Mouse (Mus musculus): ENCODE measurements around the gene Tiam1.

Gene Tiam1

DNA sequence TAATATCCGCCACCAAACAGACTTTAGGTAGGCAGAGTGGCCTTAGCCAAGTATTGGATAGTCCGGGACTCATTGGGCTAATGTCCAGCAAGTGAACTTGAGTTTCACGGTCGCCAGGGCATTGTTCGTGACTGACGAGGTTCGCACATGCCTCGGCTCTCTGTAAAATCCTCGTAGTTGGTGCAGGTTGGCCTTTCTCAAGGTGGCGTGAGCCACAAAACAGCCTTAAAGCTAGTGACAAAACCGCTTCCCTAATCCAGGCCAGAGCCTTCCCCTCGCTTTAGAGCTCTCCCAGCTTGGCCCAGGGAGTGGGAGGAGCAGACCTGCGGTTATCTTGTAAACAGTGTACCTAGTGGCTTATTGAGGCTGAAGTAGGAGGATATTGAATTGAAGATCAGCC, 972 bp upstream of the Tiam1 start:
- DNase-seq (ENCODE audit: extremely low spot score, low read depth, low spot score) = no peak

DNA sequence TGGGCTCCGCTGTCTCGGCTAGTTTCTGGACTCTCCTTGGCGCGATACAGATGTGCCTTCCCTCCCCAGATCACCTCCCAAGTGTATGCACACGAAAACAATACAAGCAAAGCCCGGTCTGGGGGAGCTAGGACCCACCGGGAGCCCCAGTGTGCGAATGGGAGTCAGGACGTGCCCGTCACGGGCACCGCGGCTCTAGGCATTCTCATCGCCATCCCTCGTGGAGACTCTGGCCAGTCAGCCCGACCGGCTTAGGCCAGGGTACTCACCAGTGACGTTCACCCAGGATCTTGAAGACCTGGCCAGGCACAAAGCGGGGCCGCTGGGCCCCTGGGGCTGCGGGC, 181 bp downstream of the Tiam1 start:
- DNase-seq (ENCODE audit: extremely low spot score, low read depth, low spot score) = no peak

DNA sequence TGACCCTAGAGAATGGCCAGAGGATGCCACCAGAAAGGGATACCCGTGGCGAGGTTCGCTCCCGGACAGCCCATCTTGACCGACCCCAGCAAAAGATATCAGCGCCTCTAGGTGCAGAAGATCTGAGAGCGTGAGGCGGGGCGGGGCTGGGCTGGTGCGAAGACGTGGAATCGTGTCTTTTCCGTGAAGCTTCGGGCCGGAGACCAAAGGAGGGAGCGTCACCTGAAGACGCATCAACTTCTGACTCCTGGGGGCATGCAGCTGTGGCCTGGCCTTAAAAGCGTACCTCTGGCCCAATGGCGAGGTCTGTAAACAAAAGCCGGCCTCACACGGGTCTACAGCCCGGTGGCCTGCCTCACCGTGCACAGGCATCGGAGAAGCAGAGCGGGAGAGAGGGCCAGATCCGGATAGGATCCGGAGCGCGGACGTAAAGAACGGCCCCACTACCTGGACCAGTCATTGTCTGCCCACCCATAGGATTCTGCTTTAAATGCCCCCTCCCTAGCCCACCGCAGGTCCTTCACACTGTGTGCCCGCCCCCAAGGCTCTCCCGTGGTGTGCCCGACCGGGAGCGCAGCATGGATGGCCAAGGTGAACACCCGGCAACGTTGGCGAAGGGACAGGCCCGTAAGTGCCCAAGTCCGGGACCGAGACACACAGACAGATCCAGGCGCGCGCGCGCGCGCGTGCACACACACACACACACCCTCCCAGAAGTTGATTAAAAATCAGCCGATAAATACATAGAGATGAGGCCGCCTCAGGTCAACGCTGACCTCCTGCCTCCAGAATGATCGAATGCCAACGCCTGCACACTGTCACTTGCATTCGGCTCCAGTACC, 774 bp downstream of the Tiam1 start:
- no peak for DNase-seq (ENCODE audit: extremely low spot score, low read depth, low spot score)

DNA sequence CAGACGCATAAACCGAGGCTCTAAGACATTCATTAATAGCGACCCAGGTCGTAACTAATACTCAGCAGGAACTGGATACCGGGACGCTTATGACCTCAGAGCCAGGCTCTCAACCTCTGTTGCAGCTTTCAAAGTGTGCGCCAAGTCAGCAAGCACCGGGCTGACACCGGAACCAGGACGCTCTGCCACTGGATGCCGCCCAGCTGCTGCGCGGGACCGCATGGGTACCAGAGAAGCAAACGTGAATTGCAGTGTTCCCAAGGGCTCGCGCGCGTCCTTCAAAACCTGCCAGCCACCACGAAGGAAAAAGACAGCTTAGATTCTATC, 1.4 kb downstream of the Tiam1 start:
- no peak for DNase-seq (ENCODE audit: extremely low spot score, low read depth, low spot score)

DNA sequence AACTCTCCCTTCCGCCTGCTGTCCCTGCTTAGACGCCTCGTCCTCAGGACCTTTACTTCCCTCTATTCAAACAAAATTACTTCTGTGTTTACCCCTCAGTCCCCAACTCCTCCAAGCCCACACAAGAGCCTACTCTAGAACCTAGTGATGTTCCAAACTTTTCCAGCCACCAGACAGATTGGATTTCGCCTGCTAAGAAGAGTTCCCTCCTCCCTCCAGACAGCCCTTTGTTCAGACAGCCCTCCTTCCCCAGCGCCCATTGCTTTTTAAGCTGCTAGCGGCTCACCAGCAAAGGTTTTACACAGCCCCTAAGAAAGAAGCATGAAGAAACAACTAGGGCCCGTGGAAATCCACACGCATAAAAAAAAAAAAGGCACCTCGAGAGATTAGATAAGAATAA, 2.0 kb downstream of the Tiam1 start:
- DNase-seq (ENCODE audit: extremely low spot score, low read depth, low spot score) = no peak

DNA sequence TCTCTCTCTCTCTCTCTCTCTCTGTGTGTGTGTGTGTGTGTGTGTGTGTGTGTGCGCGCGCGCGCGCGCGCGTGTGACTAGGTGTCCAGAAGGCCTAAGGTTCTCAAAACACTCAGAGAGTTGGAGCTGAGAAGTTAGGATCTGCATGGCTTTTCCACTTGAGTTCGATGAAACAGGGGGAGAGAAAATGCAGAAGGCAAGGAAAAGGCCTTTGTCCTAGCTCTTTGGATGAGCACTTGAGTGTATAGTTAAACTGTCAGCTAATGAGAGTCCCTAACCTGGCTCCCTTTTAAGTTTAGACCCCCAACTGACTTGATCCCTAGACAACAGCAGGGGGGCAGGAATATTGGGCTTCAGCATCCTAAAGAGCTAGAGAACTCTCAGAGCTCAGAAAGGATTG, 3.0 kb downstream of the Tiam1 start:
- DNase-seq (ENCODE audit: extremely low spot score, low read depth, low spot score) = no peak

DNA sequence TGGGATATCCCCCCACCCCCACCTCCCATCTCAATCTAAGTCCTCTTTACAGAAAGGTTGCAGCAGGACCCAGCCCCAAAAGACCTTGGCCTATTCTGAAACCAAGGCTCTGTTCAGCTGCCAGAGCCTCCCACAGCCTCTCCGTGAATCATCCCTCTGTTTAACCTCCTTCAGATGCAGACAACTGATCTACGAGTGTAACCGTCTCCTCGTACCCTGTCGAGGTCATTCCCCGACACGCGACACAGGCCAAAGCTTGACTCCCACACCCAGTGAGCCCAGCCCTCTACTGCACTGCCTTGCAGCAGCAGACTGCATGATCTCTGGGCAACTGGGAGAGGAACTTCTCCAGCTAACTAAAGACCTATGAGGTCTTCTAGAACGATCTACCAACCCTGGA, 3.9 kb downstream of the Tiam1 start:
- DNase-seq (ENCODE audit: extremely low spot score, low read depth, low spot score) = no peak

DNA sequence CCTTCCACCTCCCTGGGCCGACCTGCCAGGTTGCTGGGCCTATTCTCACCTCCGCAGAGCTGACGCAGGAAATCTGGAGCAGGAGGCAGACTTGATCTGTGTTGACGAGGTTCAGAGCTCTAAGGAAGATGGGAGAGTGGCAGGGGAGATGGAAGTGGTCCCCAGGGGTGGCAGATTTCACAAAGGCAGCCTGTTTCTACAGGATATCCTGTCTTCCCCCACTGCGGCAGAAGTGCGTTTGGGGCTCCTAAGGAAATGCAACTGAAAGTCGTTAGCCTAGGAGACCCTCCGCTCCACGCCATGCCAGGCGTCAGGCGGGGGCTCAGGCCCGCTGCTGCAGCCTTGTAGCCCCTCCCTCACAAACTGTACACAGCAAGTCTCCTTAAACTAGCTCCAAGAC, 5.4 kb downstream of the Tiam1 start:
- DNase-seq (ENCODE audit: extremely low spot score, low read depth, low spot score) = no peak

DNA sequence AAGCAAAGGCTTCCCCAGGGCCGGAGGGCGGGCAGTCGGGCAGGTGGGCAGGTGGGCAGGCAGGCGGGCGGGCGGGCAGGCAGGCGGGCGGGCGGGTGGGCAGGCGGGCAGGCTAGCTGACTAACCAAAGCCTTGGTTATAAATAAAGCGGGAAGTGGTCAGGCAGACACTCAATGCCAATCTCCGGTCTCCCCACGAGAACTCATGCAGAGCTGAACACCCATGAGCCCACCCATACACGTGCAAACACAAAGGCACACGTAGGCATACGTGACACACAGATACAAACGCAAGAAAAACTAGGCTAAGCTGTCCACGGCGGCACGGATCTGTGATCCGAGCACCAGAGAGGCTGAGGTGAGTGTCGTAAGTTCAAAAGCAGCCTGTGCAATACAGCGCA, 6.4 kb downstream of the Tiam1 start:
- no peak for DNase-seq (ENCODE audit: extremely low spot score, low read depth, low spot score)

DNA sequence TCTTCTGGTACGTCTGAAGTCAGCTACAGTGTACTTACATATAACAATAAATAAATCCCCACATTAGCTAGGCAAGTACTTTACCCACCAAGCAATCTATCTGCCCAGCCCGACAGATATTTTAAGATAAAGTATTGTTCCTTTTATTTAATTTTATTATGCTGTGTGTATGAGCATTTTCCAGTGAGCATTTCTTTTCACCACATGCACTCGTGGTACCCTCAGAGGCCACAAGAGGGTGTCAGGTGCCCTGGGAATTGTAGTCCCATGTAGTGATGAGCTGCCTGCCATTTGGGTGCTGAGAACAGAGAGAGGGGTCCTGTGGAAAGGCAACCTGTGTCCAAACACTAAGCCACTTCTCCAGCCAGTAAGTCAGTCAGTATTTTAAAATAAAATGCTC, 8.0 kb downstream of the Tiam1 start:
- DNase-seq (ENCODE audit: extremely low spot score, low read depth, low spot score) = no peak

DNA sequence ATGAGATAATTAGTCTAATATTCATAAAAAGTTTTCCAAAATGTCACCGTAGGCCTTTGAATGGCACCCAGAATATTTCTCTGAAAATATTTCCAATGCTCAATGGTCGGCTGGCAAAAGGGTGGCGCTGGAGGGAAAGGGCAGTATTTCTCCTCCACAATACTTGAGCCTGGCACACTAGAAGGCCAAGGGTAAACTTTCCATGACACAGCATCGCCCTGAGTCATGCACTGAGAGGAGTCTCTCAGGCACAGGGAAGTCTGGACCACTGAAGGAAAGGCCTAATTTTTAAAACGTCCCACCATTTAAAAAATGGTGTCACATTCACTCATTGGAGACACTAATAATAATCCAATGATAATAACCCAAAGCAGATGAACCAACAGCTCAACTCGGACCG, 9.2 kb downstream of the Tiam1 start:
- no peak for DNase-seq (ENCODE audit: extremely low spot score, low read depth, low spot score)

DNA sequence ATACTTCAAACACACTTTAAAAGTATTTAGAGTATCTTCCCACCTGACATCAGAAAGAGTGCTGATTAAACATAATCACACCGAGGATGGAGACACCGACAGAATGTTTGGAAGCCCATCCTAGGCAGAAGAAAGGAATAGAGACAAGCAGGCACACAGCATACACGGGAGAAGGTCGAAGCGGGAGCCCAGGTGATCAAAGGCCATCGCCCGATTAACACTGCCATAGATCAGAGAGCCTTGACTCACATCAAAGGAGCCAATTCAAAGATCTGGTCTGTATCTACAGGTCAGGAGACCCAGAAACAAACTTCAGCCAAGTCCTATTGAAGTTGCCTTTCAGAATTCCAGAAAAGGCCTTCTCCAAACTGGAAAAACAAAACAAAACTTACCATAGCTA, 10.8 kb downstream of the Tiam1 start:
- no peak for DNase-seq (ENCODE audit: extremely low spot score, low read depth, low spot score)

DNA sequence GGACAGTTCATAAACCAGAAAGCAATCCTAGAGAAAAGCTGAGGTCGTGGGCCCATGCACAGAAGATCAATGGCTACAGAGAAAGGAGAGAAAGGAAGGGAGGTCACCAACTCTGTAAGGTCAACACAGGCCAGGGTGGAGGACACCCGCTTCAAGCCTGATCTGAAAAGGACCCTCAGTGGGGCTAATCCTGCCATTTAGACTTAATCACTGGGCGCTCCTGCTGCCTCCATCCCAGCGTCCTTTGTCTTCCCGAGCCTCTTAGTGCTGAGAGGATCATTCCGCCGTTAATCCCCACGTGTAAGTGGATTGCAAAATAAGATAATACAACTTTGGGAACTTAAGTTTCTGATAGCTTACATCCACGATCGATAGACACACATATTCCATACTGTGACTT, 11.2 kb downstream of the Tiam1 start:
- DNase-seq (ENCODE audit: extremely low spot score, low read depth, low spot score) = no peak

DNA sequence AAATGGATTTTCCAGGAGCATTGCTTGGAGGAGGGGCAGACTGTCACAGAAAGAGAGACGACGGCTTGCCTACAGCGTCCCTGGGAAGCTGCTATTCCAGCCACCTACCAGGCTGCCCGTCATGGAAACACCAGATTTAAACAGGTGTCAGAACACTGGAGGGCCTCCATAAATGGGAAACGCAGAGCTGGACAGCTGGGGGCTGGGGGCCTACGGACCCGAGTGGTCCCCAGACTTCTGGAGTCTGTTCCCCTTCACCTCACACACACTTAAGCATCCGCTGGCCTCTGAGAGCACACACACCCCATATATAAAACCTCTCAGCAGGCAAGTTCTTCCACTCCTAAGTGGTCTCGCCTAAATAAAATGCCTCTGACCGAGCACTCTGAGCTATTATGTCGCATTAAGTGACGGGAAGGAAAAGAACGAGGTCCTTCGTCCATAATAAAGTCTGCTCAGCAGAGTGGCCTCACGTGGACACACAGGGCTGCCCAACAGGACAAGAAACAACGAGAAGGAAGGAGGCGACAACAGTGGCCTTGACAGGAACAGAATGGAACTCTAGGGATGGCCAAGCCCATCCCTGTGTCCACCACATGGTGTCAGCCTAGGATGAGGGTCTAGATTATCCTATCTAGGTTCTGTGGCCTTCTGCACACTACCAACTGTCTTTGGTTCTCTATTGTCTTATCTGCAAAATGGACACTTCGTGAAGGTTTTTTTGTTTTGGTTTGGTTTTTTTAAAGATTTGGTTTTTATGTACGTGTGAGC, 14.6 kb downstream of the Tiam1 start:
- no peak for DNase-seq (ENCODE audit: extremely low spot score, low read depth, low spot score)

DNA sequence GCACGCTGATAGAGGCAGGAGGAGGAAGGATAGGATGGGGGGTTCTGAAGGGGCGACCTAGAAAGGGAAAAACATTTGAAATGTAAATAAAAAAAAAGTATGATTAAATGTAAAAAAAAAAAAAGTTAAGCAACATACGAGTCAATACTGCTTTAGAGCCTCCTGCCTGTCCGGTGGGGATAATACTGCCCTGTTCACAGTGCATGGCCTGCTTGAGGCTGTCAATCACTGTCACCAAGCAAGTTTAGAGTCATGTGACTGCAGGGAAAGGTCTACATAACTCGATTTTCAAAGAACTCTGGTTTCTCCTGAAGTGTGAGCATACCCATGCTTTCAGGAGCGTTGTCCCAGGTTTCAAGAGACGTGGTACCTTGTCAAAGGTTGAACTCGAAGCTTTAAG, 15.2 kb downstream of the Tiam1 start:
- DNase-seq (ENCODE audit: extremely low spot score, low read depth, low spot score) = no peak

DNA sequence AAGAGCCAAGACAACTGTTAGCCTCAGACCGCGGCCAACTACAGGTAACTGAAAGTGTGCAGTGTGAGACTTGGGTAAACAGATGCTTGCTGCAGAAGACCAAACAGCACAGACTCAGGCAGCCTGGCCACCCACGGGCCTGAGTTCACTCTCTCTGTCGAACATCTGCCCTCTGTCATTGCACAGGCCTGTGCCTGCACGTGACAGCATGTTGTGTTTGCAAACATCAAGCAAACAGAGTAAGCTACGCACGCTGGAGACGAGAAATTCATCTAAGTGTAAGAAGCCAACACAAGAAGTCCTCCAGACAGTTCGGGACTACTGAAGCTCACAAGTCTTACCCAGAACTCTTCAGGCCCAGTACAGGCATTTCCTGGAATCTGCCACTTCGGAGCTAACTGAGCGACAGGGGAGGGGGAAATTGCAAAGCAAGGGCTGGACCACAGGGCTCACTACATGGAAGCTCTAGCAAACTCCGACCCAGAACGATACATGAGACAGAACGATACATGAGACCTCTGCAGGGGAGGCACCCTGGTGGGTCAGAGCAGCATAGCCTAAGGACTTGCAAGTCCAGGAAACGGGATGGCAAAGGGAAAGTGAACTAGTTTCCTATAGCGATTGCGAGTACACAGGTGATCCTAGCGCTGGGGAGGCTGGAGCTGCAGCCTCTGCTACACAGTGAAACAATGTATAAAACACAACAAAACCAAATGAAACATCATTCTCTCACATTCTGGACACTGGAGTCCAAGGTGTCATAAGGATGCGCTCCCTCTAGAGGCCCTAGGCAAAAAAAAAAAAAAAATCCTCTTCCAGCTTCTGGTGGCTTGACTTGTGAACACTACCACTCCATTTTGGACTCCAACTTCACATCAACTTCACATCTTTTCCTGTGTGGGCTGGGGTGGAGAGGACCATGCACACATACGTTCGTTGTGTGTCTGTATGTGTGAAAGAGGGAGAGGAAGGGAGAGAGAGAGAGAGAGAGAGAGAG, 18.0 kb downstream of the Tiam1 start:
- DNase-seq (ENCODE audit: extremely low spot score, low read depth, low spot score) = no peak

DNA sequence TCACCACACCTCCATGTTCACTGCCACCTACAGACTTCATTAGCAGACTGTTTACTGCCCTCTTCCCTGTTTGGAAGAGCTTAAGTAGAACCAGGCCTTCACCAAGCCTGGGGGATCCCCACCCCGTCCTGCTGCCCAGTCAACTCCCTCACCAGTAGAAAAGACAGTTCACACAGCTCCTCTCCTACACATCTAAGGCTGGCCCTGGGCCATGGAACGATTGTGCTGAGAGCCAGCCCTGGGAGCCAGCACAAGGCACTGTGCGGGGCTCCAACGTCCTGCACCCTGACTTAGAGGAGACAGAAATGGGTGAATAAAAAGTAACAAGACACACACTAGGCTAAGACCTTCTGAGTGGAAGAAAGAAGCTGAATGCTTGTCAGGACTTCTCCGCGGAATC, 20.5 kb downstream of the Tiam1 start:
- DNase-seq (ENCODE audit: extremely low spot score, low read depth, low spot score) = no peak

DNA sequence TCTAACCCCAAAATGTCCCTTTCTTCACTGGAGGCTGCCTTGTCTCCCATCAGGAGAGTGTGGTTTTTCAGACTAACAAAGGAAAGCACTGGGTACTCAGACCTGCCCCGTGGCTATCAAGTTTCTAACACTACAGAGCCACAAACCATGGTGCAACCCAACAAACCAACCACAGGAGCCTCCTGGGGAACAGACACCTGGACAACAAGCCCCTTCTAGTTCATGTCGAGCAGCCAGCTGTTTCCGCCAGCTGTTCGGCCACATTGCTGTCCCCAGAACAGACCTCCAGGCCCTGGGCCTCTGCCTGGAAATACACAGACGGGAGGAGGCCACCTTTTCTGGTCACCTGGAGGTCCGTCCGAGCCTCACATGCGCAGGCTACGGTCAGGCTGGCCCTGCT, 21.1 kb downstream of the Tiam1 start:
- no peak for DNase-seq (ENCODE audit: extremely low spot score, low read depth, low spot score)

DNA sequence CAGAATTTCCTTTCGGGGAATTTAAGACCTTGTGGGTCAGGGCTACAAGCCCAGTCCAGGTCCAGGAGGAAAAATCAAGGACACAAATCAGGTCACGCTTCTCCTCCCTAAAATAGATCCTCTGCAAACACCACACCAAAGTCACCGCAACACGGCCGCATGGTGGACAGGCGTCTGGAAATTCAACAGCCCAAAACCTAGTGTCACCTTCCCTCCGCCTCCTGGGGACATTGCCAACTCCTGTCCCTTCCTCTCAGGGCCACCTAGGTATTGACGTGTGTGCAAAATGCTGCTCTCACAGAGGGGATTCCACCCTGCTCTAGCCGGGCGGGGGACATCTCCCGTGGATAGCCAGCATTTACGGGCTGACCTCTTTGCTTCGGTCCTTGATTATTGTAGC, 21.8 kb downstream of the Tiam1 start:
- no peak for DNase-seq (ENCODE audit: extremely low spot score, low read depth, low spot score)

DNA sequence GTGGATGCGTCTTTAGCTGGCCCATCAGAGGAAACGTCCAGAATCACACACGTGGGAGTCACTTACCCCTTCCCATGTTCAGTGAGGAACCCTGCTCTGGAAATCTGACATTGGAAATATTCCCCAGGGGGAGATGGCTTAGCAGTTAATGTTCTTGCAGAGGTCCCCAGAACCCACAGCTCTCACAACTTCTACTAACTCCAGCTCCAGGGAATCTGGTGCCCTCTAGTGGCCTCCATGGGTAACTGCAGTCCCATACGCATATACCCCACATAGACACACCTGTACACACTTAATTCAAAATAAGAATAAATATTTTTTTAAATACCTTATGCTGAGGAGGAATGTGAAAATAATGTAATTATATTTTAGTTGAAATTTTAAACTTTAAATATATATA, 23.6 kb downstream of the Tiam1 start:
- DNase-seq (ENCODE audit: extremely low spot score, low read depth, low spot score) = no peak

DNA sequence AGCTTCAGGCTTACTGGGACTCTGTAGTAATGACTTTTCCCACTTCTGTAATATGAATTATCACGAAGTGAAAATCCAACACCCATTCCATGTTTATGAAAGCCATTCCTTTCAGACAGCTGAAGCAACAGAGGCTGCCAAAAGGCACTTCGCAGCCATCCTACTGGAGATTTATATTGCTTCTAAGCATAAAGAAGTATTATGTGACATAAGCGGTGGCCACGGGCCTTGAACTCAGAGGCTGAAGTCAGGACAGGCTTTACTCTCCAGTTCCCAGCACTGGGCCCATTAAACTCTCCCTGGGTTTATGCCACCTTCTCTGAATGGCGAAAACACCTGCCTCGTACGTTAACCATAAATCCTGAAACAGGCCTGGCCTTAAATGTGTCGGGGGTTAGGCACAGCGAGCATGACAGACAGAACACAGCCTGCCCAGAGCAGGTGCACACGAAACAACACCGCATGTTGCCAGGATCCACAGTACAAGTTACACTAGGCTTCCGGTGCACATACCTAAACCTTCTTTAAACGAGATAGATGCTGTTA, 26.9 kb downstream of the Tiam1 start:
- no peak for DNase-seq (ENCODE audit: extremely low spot score, low read depth, low spot score)

Data from hindlimb bud, embryonic 11.5 days (tissue).